Mouse (Mus musculus): ENCODE measurements around the gene Lrig3.

Lrig3 gene

DNA sequence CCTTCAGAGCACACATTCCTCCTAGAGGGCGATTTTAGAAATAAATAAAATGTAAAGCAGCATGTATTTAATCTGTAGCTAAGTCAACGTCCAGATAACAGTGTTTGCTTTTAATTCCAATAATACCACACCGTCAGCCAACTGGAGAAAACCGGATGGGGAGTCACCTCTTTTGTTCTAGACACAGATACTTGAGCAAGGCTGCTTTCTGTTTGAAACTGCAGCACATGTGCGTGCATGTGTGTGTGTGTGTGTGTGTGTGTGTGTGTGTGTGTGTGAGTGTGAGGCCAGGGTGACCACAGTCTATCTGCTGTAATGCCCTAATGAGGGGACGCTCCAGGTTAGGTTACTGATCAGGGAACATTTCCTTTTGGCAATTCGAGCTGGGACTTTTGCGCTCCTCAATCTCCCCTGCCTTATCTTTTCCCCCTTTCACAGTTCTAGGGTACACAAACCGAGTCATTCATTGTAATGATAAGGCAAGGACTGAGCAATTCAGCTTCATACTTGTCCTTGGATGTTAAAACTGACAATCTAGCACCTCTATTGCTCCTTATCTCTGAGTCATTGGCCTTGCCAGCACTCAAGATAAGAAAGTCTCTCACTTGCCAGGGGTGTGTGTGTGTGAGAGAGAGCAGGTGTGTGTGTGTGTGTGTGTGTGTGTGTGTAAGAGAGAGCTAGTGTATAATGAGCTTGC lies 4.4 kb upstream of the Lrig3 start:
- DNase-seq (ENCODE audit: extremely low spot score, low read depth, low spot score): no peak

DNA sequence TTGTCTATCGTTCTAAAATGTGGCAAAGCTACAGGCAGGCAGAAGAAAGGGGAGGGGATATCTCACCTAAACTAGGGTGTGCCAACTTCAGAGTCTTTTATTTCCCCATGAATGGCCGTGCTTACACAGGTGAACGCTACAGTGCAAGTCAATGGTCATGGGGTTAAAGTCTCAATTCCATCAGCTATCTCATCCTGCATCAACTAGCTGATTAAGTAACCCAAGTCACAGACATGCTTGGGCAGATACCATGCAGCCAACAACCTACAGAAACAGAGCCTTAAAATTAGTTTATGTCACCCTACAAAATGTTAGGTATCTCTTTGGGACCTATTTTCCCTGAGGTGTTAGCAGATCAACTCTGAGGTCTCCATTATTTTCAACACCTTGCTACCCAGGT lies 1.3 kb upstream of the Lrig3 start:
- DNase-seq (ENCODE audit: extremely low spot score, low read depth, low spot score): no peak

DNA sequence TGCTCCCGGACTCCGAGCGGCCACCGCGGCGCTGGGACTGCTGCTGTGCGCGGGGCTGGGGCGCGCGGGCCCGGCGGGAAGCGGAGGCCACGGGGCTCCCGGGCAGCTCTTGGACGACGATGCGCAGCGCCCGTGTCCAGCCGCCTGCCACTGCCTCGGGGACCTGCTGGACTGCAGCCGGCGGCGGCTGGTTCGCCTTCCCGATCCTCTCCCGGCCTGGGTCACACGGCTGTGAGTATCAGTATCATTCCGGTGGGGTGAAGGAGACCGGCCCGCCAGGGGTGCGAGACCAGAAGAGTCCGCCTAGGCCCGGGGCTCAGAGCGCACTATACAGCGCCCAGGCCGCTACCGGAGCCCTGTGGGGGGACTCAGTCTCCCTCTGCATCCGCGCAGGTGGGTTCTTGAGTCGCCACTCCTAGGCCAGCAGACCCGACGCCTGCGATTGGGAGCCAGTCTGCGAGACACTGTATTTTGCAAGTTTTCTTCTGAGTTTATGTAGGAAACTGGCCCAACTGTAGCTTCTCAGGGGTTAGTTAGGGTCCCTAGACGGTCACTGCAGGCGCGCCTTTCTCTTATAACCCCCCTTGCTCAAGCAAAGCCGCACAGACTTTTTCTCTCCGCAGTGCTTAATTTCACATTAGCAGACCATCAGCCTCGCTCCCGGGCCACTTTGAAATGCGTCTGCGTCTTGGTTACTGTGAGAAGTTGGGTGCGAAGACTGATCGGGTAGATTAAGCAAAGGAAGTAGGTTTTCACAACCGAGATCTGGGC lies 698 bp downstream of the Lrig3 start:
- DNase-seq (ENCODE audit: extremely low spot score, low read depth, low spot score): no peak

DNA sequence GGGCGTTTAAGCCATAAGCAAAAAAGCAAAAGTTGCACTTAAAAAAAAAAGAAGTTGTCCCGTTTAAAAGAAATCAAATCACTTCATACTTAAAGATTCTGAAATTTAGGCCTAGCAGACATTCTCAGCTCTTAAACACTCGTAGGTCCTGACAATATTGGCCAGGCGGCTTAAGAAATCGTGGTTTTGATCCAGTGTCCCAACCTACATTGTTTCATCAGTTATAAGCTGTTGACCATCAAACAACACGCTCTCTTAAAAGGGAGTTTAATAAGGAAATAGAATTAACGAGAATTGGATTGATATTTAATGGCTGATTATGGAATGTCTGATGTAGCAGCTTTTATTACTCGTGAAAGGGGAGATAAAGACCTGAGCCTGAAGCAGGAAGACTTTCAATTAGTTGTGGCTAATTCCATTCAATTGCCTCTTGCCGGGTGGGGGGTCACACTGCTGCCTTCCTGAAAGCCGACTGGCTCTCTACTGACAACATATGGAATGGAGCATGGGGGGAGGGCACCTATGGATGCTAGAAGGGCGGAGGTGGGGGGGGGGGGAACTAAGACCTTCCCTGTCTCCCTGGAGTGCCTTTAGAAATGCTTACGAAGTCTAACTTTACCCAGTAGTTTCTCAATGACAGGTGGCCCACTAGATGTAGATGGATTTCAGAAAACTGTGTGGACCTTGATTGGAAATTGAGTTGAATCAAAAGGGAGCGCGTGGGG lies 1.6 kb downstream of the Lrig3 start:
- DNase-seq (ENCODE audit: extremely low spot score, low read depth, low spot score): no peak

DNA sequence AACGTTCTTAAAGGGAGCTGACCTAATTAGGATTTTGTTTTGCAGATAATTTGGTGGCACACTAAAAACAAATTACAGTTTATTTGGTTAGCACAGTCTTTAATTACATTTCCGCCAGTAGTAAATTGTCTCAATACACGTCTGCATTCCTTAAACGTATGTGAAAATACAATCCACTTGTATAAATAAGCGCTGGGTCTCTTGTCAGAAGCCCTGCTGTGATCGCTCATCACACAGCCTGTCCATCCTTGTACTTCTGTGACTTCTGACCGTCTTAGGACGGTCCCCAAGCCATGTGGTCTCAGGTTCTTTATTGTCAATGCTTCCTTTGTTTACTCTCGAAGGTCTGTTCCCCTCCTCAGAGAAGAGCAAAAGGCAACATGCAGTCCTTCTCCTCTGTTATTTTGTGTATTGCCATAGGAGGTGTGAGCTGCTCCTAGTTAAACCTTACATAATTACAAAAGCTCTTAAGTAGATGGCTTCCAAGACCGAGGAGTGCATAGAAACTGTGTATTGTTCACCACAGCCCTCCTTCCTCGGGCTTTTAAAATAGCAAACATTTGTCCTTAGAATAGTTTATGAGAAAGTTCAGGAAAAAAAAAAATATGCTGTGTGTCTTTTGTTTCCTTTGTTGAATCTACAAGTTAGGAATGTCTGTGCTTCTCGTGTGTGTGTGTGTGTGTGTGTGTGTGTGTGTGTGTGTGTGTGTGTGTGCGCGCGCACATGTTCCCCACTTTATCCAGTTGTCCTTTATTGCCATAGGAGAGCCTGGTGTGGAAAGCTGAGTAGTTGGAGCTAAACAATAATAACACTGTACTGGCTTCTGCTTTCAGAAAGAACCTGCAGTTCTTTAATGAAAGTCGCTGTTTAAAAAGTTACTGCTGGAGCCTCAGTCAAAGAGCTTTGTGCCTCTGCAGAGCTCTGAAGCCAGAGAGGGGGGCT lies 2.5 kb downstream of the Lrig3 start:
- no peak for DNase-seq (ENCODE audit: extremely low spot score, low read depth, low spot score)

DNA sequence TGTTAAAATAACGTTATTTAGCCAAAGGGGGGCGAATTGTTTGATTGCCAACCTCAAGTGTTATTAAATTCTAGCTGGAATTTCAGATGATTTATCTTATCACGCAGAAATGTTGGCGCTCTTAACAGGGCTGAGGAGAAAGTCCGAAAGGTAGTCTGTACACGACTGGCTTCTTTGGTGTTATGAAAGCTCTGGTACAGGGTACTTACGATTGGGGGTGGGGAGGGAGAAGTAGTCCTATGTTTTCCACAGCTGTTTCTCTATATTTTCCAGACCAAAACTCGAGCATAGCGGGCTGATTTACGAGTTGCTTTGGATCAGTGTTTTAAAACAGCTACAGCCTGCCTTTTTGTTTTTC lies 3.1 kb downstream of the Lrig3 start:
- DNase-seq (ENCODE audit: extremely low spot score, low read depth, low spot score): no peak

DNA sequence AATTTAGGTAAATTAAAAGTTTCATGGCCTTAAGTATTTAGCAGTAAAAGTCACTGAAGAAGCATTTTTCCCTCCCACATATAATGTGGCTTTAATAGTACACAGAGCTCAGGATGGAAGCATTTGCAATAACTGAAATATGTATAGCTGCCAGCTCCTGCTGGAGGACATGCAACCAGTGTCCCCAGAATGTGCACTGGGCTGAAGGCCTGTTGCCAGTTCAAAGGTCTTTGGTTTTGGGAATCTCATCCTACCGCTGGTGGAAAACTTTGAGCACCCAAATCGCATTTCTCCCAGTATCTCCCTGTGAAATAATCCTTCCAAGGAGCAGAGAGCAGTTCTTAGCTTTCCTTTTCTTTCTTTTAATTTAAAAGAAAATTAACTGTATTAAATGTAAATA lies 4.1 kb downstream of the Lrig3 start:
- no peak for DNase-seq (ENCODE audit: extremely low spot score, low read depth, low spot score)

DNA sequence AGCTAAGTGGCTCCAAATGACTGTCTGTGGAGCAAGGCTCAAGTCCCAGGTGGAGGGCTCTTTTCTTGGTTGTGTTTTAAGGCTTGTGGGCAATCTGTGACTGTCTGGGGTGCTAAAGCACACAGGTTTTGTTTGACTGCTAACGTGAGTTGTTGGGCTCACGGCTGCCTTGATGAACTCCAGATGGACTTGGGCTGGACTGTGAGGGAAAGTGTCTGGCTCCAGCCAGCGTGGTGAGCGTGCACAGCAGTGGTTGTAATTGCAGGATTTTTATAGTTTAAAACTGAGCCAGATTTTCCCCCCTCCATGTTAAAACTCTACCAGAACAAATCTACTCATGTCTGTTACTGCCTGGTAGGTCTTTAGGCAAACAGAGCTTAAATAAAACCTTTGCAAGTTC lies 4.5 kb downstream of the Lrig3 start:
- no peak for DNase-seq (ENCODE audit: extremely low spot score, low read depth, low spot score)

DNA sequence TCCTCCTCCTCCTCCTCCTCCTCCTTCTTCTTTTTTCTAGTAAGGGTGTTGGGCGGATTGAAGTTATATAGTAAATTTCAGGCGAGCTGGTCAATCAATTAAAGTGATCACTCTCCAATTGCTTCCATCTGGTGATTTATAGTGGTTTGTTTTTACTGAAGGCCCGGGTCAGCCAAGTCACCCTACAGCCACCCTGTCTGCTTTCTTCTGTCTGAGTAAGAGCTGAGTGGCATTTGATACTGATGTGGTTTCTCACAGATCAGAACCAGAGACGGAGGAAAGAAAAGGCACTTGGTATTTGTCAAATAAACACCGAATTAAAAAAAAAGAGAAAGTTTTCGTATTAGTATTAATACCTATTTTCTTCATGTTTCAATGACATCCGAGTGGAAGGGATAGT lies 7.8 kb downstream of the Lrig3 start:
- DNase-seq (ENCODE audit: extremely low spot score, low read depth, low spot score): no peak

DNA sequence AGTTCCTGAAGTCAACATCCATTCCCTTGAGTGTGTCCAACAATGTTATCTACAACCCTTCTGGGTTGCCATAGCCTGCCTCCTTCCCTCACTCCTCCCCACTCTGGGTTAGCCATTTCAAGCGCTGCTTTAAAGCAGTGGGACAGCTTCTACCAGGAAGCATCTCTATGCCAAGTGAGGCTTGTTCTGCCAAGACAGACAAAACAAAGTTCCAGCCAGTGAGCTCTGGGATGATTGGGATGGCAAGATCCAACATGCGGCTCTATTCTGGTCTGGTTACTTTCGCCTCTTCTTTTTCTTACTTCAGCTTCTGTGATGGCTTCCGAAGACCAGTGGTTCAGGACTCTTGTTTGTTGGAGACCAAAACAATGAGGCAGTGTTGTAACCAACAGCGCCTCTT lies 16.0 kb downstream of the Lrig3 start:
- DNase-seq (ENCODE audit: extremely low spot score, low read depth, low spot score): no peak

DNA sequence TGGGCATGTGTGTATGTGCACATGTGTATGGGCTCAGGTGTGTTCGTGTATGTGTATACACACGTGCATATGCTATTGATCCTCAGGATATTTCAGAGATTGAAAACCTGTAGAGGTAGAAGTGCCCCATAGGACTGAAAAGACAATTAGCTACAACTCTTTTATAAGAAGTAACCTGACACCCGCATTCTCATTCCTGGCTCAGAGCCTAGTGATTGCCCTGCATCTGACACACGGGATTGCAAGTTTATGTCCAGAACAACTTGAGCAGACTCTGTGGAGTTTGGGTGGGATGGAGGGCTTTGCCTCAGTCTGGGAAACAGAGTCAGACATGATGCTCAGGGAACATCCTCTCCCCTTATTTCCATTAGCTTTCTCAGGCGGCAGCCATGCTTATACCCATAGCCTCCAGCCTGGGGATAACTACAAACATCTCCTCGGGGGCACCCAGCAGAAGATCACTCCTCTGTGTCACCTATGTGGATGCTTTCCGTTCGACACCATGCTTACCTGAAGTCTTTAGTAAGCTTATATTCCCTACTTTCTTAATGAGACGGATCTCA lies 18.6 kb downstream of the Lrig3 start:
- DNase-seq (ENCODE audit: extremely low spot score, low read depth, low spot score): no peak

DNA sequence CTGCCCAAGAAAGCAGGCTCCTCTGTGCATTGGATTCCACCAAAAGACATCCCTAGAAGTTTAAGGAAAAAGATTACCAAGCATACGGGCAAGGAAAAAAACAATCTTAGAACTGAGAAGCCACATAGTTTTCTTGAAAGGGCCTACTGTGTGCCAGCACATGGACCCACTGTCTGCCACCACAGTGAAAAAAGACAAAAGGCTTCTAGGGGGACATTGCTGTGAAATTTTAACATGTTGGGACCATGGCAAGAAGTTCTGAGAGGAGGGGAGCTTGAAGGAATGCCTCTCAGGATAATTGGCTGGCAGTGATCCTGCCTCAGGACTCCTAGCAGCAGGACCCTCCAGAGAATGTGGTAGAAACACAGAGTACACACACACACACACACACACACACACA lies 19.8 kb downstream of the Lrig3 start:
- DNase-seq (ENCODE audit: extremely low spot score, low read depth, low spot score): no peak

DNA sequence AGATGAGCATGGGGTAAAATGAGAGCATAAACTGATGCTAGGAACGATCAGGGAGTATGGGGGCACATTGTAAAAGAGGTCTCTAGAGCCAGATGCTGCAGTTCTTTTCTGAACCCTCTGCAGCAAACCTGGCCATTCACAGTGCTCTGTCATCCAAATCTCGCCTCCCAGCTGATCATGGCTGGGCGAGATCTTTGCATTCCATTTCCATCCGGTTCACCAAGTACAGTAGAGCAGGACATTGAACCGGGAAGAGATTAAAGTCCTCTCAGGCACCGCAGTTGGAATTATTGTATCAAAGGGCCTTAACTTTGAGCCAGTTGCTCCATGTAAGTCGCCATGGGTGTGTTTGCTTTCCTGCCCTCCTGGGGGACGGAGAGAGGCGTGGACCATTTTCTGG lies 20.5 kb downstream of the Lrig3 start:
- no peak for DNase-seq (ENCODE audit: extremely low spot score, low read depth, low spot score)

DNA sequence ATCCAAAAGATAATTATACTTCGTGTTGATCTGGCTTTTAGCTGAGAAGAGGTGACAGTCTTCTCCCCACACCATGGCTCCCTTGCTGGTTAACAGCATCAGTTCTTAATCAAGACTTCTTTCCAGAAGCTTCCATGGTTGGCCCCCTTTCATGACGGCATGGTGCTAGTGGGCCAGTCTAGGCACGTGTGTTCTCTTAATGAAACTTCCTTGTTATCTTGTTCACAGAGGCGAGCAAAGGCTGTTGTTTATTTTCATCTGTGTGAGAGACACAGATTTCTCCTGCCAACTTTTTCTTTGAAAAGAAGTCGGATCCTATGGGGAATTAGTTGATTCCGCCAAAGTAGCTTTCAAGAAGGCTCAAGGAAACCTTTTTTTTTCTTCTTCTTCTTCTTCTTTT lies 21.3 kb downstream of the Lrig3 start:
- no peak for DNase-seq (ENCODE audit: extremely low spot score, low read depth, low spot score)

DNA sequence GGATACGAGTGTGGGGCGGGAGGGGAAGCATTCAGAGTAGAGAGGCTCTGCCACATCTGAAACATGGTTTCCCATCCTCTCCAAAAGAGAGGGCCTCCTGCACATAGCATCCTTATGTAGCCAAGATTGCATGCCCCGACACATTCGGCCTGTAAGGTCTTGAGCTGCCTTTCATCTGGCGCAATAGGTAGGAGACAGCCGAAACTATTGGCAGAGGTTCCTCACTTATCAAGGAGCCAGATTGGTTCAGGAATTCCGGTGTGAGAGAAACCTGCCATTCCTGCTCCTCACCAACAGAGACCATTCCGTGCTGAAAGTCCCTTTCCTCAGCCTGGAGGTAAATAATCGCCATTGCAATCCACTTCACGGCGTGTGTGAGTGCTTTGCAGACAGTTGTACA lies 22.1 kb downstream of the Lrig3 start:
- no peak for DNase-seq (ENCODE audit: extremely low spot score, low read depth, low spot score)

DNA sequence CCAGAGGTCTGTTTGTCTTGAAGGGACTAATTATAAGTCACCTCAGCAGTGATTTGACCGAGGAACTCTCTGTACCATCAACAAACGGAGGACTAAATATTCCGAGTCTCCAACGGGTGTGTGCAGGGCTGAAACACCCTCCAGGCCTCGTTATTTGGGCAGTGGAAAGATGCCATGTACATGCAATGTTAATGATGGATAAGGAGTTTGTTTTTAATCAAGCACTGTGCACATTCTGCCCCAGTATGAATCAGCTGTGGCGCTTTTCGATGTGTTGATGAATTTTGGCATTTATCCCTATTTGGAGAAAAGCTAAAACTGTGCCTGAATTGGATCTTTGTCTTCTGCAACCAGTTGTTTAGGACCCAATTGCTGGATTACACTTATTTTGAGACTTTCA lies 23.9 kb downstream of the Lrig3 start:
- no peak for DNase-seq (ENCODE audit: extremely low spot score, low read depth, low spot score)

DNA sequence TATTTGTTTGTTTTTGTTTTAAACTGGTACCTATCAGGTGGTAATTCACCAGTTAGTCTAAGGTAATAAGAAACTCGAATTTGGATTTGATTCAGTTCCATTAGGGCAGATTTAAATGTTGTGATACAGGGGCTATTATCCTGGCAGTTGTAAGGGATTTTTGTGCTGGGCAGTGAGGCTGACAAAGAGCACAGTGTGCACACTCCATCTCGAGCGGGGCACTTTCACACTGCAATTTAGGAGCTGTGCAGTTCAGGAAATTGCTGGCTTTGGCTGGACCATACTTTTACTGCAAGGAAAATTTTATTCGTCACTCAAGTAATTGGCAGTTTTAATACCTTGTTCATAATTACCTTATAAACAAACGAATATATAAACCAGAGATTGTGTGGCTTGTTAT lies 24.4 kb downstream of the Lrig3 start:
- DNase-seq (ENCODE audit: extremely low spot score, low read depth, low spot score): no peak

DNA sequence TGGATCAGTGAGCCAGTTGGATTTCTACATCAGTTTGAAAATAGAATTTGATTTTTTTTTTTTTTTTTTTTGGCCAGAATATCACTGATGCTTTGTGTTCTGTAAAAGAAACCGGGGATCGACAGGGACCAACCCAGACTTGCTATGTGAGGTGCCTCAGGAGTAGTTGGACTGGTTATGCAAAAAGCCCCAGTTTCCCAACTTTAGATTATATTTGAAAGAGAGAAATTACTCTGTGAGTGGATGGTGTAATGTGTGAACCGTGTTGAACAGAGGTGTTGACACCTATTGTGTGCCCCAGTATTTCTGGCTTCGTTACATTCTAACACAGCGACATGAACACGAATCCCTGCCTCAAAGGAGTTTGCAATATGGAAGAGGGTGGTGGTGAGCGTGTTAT lies 25.9 kb downstream of the Lrig3 start:
- no peak for DNase-seq (ENCODE audit: extremely low spot score, low read depth, low spot score)

DNA sequence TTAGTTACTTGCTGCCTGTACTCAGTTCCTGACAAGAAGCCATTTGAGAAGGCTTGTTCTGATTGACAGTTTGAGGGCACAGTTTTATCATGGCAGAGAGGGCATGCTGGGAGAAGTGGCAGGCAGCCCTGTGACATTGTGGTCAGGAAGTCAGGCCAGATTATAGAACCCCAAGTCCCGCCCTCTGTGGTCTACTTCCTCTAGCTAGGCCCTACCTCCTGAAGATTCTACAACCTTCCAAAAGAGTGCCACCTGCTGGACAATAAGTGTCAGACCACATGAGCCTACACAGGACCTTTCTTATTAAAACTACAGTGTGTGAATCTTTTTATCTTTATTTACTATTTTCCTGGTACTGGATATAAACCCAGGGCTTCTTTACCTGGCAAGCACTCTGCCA lies 28.9 kb downstream of the Lrig3 start:
- no peak for DNase-seq (ENCODE audit: extremely low spot score, low read depth, low spot score)

DNA sequence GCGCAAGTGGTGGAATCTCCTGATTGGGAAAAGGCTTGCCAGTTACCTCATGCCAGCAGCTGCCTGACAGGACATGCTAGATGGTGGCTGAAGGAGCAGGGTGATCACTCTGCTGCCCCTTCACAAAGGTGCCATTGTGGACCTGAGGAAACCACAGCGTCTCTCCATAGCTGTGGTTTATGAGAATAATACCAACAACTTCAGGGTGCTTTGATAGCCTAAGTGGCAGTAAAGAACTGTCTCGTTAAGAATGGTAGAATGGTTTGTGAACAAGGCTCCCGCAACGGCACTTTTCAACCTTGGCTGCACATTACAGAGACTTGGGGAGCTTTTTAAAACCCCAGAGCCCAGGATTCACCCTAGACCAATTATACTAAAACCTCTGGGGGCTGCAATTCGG lies 29.7 kb downstream of the Lrig3 start:
- DNase-seq (ENCODE audit: extremely low spot score, low read depth, low spot score): no peak

DNA sequence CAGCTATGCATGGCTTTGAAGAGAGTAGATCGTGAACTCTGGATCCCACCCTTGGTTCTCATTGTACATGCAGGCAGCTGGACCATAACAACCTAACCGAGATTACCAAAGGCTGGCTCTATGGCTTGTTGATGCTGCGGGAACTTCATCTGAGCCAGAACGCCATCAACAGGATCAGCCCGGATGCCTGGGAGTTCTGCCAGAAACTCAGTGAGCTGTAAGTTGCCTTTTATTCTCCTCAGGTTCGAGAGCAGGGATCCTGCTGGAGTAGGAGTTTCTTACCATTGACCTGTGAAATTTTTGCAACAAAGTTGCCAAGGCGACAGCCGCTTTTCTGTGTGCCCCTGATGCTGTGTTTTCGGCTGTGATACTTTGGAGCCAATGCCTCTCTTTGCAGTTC lies 31.0 kb downstream of the Lrig3 start:
- DNase-seq (ENCODE audit: extremely low spot score, low read depth, low spot score): no peak

Data from hindlimb bud, embryonic 11.5 days (tissue).